Mouse (Mus musculus) adrenal gland, adult 8-10 months (tissue): Measurements from ENCODE around the gene Gm2888. TPM values are rescaled to one million over a fixed set of nuclear protein-coding genes. Genes with fewer than 3 reads are reported as not detected.
"Not testable (repeated sequence)": the region's sequence is repeated elsewhere in the genome, so short reads cannot be mapped to it uniquely, and the experiment has no call there.

ENCODE experiments used
- DNase-seq: peaks from one replicate; pipeline ENCODE4 v3.0.0; 2022
- total RNA-seq, 4 experiments: library from RNA; stranded (reverse); gene quantifications; 2 replicates each; pipeline ENCODE4 v1.2.4; 2022

Gene Gm2888
- not detected for total RNA-seq

- not testable (repeated sequence) for DNase-seq
These were observed at the start of gene Gm2888 for GRCm38 (mm10) chr14:3029702-3030101. Gene Gm2888 (plus strand): TSS chr14:3030002.

- not testable (repeated sequence) for DNase-seq
These were observed 19.1 kb downstream of the Gm2888 start, which contains the start of gene Gm2897 for GRCm38 (mm10) chr14:3048727-3049512. Gene Gm2897 (plus strand): TSS chr14:3049285.

- DNase-seq = not testable (repeated sequence)
These were observed 19.7 kb downstream of the Gm2888 start for GRCm38 (mm10) chr14:3049513-3049800.

- DNase-seq = not testable (repeated sequence)
These were observed 20.3 kb downstream of the Gm2888 start for GRCm38 (mm10) chr14:3050087-3050486.

Other genes with a start within 250 kb of the Gm2888 start
- 1 to 10 TPM in 1 of 4 experiments, under 1 TPM in 1, not detected in 2; 0.65 to 1.0 TPM for gene Gm2897, start 19.3 kb downstream of the Gm2888 start, total RNA-seq
- gene Gm10340, start 104.0 kb downstream of the Gm2888 start, total RNA-seq = not detected
- not detected for gene Gm5795, start 158.3 kb downstream of the Gm2888 start, total RNA-seq
- gene D830030K20Rik, start 178.5 kb downstream of the Gm2888 start, total RNA-seq = under 1 TPM in 2 of 4 experiments, not detected in 2; 0.38 to 0.71 TPM